Mouse (Mus musculus) G1E-ER4 (cell line): ENCODE measurements around the gene Pdgfc. TPM values are rescaled to one million over a fixed set of nuclear protein-coding genes. Genes with fewer than 3 reads are reported as not detected.

Source experiments
- GATA1 ChIP-seq: IDR thresholded peaks from one replicate; pipeline ENCODE4 v1.8.0; 2012; ENCODE audit warnings: low read length, inconsistent platforms
- polyA plus RNA-seq: library from polyadenylated mRNA; stranded (reverse); fragments of >175 nt; gene quantifications from 2 replicates; pipeline ENCODE4 v1.2.3, GENCODE M21; 2012

Gene Pdgfc
- polyA plus RNA-seq, 1 experiment = not detected

GRCm38 (mm10) chr3:81036554-81037311, 517 bp downstream of the Pdgfc start:
- TF ChIP-seq GATA1 = no peak

GRCm38 (mm10) chr3:81037312-81037859, 1.2 kb downstream of the Pdgfc start:
- TF ChIP-seq GATA1 = no peak

DNA sequence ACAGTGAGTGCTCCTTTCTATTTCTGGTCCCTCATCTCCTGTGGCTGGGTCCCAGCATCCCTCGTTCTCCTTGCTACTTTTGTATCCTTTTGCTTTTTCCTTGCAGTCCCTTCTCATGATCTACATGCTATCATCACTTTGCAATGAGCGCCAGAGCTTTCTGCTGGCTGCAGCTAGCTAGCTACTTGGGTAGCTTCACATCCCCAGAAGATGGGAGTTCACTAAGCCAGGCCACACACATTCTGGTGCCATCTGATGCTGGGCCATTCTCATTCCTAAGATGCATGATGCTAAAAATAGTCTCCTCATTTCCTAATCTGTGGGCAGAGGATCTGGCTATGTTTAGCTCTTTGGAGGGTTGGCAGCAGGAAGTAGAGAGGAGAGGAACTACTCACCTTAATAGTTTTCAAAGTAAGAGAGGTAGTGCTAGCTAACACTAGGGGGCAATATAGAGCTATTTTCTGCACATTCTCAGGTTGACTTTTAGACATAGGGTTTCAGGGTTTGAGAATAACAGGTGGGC, 3.0 kb downstream of the Pdgfc start:
- TF ChIP-seq GATA1 = no peak

DNA sequence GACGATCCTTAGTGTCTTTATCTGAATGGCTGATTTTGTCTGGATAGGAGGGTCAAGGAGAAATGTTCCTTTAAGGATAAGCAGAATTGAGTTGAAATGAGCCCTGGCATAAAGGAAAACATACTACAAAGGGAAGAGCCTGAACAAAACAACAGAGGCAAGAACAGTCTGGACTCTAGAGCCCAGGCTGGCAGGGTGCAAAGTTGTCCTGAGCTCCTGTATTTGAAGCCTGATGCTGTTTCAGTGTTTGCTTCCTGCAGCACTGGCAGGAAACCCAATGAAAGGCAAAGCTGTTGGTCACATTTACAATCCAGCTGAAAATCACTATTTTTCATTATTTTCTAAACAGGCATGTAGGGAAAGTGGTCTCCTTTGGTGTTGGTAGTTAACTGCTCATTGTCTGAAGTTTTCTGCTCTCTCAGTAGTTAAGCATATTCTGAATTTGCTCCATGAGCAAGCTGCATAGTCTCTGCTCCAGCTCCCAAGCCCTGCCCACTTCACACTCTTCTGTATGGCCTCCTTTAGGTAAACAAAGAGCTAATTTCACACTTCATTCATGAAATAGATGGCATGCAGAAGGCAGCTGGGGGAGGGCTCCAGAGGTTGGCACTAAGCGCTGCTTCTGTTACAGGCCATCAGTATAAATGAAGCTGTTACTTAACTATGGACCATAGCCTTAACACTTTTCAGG, 8.6 kb downstream of the Pdgfc start:
- TF ChIP-seq GATA1 = no peak

GRCm38 (mm10) chr3:81045344-81046050, 9.3 kb downstream of the Pdgfc start:
- TF ChIP-seq GATA1 = no peak

DNA sequence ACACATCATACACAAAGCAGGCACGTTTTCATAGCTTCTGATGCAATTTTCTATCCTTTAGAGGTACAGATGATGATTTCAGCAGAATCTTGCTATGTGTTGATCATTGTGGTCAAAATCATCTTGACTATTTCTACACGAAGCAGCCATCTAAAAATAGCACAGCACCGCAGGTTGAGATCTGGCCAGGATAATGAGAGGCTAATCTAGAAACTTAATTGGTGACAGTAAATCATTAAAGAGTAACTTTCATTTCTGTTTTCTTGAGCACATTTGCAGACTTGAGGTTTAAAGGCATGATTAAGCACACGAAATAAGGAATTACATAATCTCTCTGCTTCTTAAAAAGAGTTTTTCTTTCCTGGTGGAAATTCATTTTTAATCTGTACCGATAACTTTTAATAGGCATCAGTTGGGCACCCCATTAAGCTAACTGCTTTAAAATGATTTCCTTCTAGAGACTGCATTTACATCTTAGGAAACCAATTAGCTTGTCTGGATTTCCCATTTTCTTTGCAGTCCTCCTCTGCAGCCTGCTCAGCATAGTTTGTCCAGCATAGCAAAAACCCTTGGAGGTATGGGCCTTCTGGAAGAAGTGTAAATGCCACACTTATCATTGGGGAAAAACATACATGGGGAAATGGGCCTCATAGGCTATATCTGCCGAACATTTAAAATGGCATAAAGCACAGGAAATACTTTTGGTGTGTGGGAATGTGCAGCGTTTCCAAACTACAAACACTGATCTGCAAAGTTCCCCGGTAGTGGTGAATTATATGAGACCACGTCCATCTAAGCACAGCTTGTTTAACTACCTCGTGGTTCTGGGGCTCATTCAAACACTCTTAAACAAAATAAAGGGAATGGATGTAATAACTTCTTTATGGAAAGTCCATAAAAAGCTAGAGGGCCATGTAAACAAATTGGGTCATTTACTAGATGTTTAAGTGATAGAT, 10.7 kb downstream of the Pdgfc start:
- TF ChIP-seq GATA1 = no peak

DNA sequence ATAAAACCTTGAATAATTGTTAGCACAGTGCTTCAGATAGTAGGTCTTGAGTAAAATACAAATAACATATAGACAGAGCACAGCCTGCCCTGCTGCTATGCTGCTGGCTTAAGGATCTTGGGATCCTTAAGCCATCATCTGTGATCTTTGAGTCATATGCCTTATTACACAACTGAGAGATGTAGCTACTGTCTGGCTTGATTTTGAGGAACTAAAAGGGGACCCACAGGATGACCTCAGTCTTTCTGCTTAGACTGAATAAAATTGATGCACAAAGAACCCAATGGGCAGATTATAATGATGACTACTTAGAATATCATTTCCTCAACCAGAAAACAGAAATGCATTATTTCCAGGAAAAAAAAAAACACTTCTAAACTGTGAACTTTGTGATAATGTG, 15.3 kb downstream of the Pdgfc start:
- TF ChIP-seq GATA1 = no peak

- TF ChIP-seq GATA1 = no peak
Observed at GRCm38 (mm10) chr3:81052422-81052821, 16.2 kb downstream of the Pdgfc start.

- TF ChIP-seq GATA1 = no peak
Observed at GRCm38 (mm10) chr3:81054074-81054473, 17.9 kb downstream of the Pdgfc start.

GRCm38 (mm10) chr3:81057719-81058118, 21.5 kb downstream of the Pdgfc start:
- no peak for TF ChIP-seq GATA1

DNA sequence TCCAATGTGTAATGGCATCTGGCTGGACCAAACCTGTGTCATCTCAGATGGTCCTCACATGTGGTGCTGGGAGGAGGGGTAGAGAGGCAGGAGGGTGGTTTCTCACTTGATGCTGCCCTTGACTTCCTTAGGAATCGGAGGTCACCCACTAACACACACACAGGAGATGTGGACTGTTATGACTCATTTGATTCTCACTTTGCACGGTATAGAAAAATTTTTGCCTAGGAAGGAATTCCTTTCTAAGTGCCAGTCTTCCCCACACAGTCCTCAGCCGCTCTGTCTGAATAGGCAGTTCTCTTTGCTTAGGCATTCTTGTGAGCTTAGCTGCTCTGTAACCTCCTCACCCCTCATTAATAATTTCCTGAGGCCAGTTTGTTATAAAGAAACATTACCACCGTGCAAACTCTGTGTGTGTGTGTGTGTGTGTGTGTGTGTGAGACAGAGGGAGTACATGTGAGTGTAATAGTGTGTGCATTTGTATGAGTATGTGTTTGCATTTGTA, 22.4 kb downstream of the Pdgfc start:
- TF ChIP-seq GATA1 = no peak

DNA sequence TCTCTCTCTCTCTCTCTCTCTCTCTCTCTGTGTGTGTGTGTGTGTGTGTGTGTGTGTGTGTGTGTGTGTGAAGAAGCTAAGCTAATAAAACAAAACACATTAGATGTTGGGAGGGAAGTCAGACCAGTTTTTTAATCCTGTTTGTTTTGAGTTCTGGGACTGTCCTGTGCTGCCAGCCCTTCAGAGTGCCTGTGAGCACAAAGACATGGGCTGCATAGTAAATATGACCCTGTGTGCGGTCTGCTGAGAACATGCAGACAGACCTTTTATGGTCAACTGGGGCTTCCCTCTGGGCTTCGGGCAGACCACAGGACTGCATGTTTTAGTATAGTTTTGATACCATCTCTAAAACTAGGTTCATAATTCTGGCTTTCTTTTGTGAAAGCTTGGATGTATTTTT, 32.3 kb downstream of the Pdgfc start:
- no peak for TF ChIP-seq GATA1

GRCm38 (mm10) chr3:81101136-81101535, 64.9 kb downstream of the Pdgfc start:
- TF ChIP-seq GATA1 = no peak

DNA sequence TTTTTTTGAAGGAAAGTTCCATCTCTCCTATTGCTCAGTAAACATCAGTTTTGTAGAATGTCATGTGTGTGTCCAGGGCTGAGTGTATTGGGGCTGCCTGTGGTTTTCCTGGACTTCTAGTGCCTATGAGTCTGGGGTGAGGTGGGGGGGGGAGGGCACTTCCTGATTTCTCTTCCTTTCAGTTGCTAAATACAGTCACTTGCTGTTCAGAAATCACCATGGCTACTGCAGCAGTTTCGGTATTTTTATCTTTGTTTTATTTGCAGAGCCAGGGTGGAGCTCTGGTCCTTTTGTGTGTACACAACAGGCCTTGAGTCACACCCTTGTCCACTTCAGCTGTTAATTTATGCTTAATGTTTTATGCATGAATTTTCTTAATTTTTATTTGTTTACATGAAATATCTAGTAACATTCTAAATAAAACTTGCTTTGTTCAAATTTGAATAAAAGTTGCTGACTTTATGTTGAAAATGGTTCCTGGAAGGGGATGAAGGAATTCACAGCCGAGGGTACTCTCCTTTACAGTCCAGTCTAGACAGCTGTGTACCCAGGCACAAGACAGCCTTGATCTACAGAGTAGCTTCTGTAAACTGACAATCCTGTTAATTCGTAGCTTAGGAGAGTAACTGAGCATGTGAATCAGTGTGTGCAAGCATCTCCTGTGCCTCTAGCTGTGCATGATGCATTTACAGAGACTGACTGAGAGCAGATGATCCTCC, 66.1 kb downstream of the Pdgfc start:
- no peak for TF ChIP-seq GATA1
